In the genomic region with DNA sequence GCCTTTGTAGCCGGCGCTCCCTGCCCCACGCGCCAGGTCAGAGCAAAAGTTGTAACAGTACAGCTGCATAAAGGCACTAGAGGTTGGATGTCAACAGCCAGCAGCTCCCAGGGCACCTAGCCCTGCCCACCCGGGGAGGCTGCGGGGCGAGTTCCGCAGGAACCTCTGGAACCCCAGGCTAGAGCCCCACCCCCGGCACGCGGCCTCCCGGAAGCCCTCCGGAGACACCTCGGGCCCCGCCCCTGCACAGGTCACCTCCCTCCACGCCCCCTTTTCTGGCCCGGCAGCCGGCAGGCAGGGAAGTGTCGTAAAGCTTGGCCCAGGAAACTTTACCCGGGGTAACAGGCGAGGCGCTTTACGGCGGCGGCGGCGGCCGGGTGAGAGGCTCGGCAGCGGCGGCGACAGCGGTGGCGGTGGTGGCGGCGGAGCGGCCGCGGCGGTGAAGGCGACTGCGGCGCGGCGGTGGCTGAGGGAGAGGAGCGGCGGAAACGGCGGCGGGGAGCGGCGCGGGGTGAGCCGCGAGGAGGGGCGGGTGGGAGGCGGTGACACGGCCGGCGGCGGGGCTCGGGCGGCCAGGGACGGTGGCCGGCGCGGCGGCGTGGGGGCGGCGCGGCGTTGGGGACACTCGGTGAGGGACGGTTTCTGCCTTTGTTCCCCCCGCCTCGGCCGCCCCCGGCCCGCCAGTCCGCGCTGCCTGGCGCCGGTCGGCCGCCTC, we compare ENCODE assay signal across 8 mouse cellular contexts. TPM values are rescaled to one million over a fixed set of nuclear protein-coding genes. Genes with fewer than 3 reads are reported as not detected.
A peak's percentile ranks its signal among the peaks of the same experiment; 100 is the strongest.
DNase-seq lines count a peak whose midpoint lies in the region; ATAC-seq and TF ChIP-seq lines count a peak whose summit lies in the region.

TSS of gene Naa30 (plus strand) at position 360 of the 715 bp plus-strand sequence.

- H3K9ac ChIP-seq in forebrain, embryonic 16.5 days (replicated peaks; ENCODE audit: low read depth, low read length) = peak within 1 kb of the TSS; percentile 76
- peak within 1 kb of the TSS; percentile 94 for H3K9ac ChIP-seq in lung, embryonic 15.5 days

- peak; percentile 95 for ATAC-seq in G1E (ENCODE audit: extremely low read depth, insufficient number of reproducible peaks, low FRiP score, poor library complexity, severe bottlenecking)
- ATAC-seq in forebrain, embryonic 16.5 days = peak; percentile 91
- ATAC-seq in lung, embryonic 15.5 days (ENCODE audit: borderline replicate concordance, extremely low read depth, low FRiP score, low TSS enrichment) = peak; percentile 97

- no peaks in the 10 kb centered on the region for H3K9me3 ChIP-seq in G1E (replicated peaks)
- H3K9me3 ChIP-seq in forebrain, embryonic 16.5 days (ENCODE audit: control insufficient read depth, low read length) = no peaks in the 10 kb centered on the region
- H3K9me3 ChIP-seq in lung, embryonic 15.5 days = no peaks in the 10 kb centered on the region

- DNase-seq in G1E (ENCODE audit: low spot score) = peak; percentile 88
- DNase-seq in cerebellum, adult 18-20 months = peak; percentile 95 to 98
- peak; percentile 96 for DNase-seq in heart, postnatal 4 days
- DNase-seq in layer of hippocampus, adult 8-10 months (ENCODE audit: low spot score in 2 of 2) = peak; percentile 94 to 95
- peak; percentile 97 for DNase-seq in ovary, adult 18-20 months (ENCODE audit: low spot score)
- DNase-seq in thymus, postnatal 0 days (ENCODE audit: low spot score) = peak; percentile 98

- no peak for TF ChIP-seq CTCF in G1E (IDR thresholded peaks at IDR 0.05; ENCODE audit: low read depth, low read length)

- peaks cover 16% of the 10 kb centered on the region for H3K36me3 ChIP-seq in G1E (replicated peaks)
- H3K36me3 ChIP-seq in forebrain, embryonic 16.5 days (ENCODE audit: control insufficient read depth, insufficient read depth) = no peaks in the 10 kb centered on the region
- 0 out of 2 replicates have a peak, but pooled peaks cover 4% of the 10 kb centered on the region for H3K36me3 ChIP-seq in lung, embryonic 15.5 days

- H3K4me2 ChIP-seq in forebrain, embryonic 16.5 days (ENCODE audit: low read length) = peak within 1 kb of the TSS; percentile 94
- H3K4me2 ChIP-seq in lung, embryonic 15.5 days = peak within 1 kb of the TSS; percentile 84

- peaks cover 24% of the 10 kb centered on the region for H3K4me1 ChIP-seq in G1E (ENCODE audit: insufficient read depth, low read depth, low read length)
- H3K4me1 ChIP-seq in forebrain, embryonic 16.5 days (replicated peaks; ENCODE audit: control insufficient read depth, insufficient read depth, low read length) = peaks cover 26% of the 10 kb centered on the region
- H3K4me1 ChIP-seq in lung, embryonic 15.5 days = peaks cover 21% of the 10 kb centered on the region

- peak within 1 kb of the TSS; percentile 81 for H3K27ac ChIP-seq in forebrain, embryonic 16.5 days (ENCODE audit: low read length)
- peak within 1 kb of the TSS; percentile 77 for H3K27ac ChIP-seq in lung, embryonic 15.5 days

- no peaks in the 10 kb centered on the region for H3K27me3 ChIP-seq in G1E (ENCODE audit: insufficient read depth, low read length)
- H3K27me3 ChIP-seq in forebrain, embryonic 16.5 days (replicated peaks; ENCODE audit: control insufficient read depth, insufficient read depth, low read length) = no peaks in the 10 kb centered on the region
- H3K27me3 ChIP-seq in lung, embryonic 15.5 days = no peaks in the 10 kb centered on the region

- H3K4me3 ChIP-seq in G1E (ENCODE audit: low read depth, low read length) = peak within 1 kb of the TSS; percentile 97
- H3K4me3 ChIP-seq in forebrain, embryonic 16.5 days (replicated peaks; ENCODE audit: low read length) = peak within 1 kb of the TSS; percentile 98
- peak within 1 kb of the TSS; percentile 94 for H3K4me3 ChIP-seq in lung, embryonic 15.5 days

- WGBS in forebrain, embryonic 16.5 days = under 1% methylated on average over 63 of the region's 86 CpGs
- 0% methylated on average over 52 of the region's 86 CpGs for WGBS in lung, embryonic 15.5 days

RNA-seq across cellular contexts. Expression of gene Naa30, which starts in this region (rescaled TPM):
- total RNA-seq in G1E (2014; fragmentation: Nextera tagmentation) (44.5 and 61.6 TPM in 2 replicates), G1E (2017) (42.7 and 56.7 TPM in 2 replicates)
- polyA plus RNA-seq in G1E (2012) = 14.8 and 19.1 TPM in 2 replicates
- polyA plus RNA-seq in forebrain, embryonic 16.5 days (2015; fragmentation: Nextera tagmentation; extraction: Ambion mirVana) = 12.0 and 14.3 TPM in 2 replicates
- total RNA-seq in heart, postnatal 4 days (2021) = 10 to 100 TPM; 24.3 to 24.7 TPM
- 10 to 100 TPM; 33.6 to 38.5 (median 35.7) TPM for total RNA-seq in layer of hippocampus, adult 8-10 months (2022)
- polyA plus RNA-seq in lung, embryonic 15.5 days (2015; fragmentation: Nextera tagmentation; extraction: Ambion mirVana) = 9.6 and 10.4 TPM in 2 replicates
- polyA plus RNA-seq in thymus, postnatal 0 days (2015; fragmentation: Nextera tagmentation; extraction: Ambion mirVana) = 8.9 and 13.0 TPM in 2 replicates

Comparison
In these comparisons a context has a peak if more than half of its experiments do, and no peak if none do; other contexts are left out.
1. Peak in every context shown above with its lines: DNase-seq, ATAC-seq, H3K4me3 ChIP-seq and H3K27ac ChIP-seq.